Mouse (Mus musculus) brain, embryonic 18.5 days (tissue): ENCODE measurements around the gene Plcg2.

Experiments
- DNase-seq: peaks from one replicate; pipeline ENCODE4 v3.0.0-alpha.2; 2012; ENCODE audit warnings: low read depth, low spot score

The Plcg2 gene

DNA sequence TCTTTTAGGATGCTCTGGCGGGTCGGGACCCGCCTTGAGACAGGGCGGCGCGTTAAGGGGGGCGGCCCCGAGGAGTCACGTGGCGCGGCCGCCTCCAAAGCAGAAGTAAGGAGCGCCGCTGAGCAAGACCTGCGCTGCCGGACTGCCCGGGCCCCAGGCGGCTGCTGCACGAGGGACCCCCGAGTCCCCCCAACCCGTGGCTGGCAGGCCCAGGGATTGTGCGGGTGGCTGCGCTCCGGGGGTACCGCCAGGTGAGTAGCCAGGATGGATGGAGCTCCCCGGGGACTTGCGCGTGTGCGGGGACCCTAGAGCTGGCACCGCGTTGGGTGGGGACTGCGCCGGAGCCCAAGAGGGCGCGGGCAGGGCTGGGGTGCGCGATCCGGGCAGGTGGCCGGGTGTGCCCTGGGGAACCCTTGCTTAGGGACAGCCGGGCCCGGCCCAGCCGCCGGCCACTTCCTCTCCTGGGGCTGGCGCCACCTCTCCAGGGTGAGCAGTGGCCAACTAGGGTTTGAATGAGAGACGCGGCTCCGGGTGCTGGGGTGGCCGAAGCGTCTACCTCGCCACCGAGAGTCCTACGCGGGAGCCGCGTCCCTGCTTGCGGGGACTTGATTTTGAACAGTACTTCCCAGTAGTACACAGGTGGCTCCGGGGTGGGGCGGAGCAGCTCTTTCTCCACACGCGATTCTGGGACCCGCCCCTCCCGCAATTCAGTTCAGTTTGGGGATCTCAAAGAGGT, at the start of gene Plcg2:
Plcg2 (plus strand) TSS at position 113 of the 736 bp plus-strand sequence.
- DNase-seq: no peak

DNA sequence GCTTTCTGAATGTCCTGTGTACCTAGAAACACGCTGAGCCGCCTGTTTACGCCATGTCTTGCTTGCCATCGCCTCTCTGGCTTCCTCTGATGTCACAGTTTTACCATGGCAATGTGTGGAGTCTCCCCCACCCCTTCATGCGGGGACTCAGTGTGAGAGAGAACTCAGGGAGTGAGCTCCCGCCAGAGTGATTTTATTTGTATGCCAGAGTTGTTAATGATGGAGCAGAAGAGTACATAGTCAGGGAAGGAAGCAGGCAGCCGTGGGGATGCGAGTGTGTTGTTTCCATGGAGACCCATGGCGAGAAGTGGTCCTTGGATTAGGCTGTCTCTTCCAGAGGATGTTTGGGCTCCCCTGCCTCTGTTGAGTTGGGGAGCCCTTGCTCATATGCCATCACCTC, 47.0 kb upstream of the Plcg2 start:
- DNase-seq: peak; percentile 58

DNA sequence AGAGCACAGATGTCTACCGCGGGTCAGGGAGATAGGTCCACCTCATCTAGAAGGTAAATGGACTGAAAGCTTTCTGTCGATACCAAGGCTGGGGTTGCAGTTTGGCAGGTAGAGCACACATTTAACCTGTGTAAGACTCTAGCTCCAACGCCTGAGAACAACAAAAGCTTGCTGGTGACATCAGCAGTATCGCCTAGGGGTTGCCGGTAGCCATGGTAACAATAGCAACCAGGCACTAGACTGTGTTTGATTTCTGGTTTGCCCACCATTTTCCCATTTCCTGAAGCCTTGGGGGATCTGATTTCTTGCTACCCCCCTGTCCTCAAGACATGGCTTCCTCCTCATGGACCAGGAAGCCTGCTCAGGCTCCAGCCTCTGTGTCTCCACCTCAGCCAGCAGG, 44.1 kb upstream of the Plcg2 start:
- DNase-seq: no peak

GRCm38 (mm10) chr8:117454516-117455116, 43.5 kb upstream of the Plcg2 start:
- DNase-seq: no peak

- DNase-seq: no peak
Observed at GRCm38 (mm10) chr8:117455701-117456100, 42.4 kb upstream of the Plcg2 start.

GRCm38 (mm10) chr8:117458440-117458839, 39.7 kb upstream of the Plcg2 start:
- no peak for DNase-seq

DNA sequence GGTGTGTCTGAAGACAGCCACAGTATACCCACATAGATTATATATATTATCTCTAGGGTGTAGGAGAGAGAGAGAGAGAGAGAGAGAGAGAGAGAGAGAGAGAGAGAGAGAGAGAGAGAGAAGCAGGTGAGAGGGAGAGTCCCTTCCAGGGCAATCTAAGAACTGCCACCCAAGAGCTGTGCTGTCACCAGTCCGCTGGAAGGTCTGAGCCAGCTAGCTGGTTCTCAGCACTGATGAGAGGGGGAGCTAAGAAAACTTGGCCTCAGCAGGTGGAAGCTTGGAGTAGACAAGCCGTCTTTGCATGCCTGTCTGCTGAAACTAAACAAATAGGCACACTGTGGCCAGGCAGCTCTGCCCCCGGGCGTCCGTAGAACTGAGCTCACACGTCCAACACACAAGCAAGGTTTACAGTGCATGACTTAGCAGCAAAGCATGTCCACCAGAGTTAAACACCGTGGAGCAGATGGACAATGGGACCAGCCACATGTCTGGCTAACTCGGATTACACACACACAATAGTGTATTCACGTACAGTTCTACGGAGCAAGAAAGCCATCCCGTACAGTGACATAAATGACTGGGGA, 35.3 kb upstream of the Plcg2 start:
- no peak for DNase-seq

- DNase-seq: no peak
Observed at GRCm38 (mm10) chr8:117464525-117464924, 33.6 kb upstream of the Plcg2 start.

DNA sequence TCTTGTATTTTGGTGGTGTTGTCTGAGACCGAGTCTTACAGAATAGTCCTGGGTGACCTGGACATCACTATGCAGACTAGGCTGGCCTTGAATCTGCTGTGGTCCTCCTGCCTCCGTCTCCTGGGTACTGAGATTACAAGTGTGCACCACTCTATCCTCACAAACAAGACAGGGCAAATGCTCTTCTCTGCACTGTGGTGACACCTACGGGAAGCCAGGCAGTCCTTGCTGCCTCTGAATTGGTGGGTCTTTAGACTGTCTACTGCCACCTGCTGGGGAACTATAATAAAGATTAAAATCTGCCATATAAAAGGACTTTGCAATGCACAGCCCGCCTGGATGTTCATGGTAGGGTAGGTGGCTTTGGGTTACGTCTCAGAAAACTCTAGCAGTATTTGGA, 32.8 kb upstream of the Plcg2 start:
- DNase-seq: peak; percentile 65

DNA sequence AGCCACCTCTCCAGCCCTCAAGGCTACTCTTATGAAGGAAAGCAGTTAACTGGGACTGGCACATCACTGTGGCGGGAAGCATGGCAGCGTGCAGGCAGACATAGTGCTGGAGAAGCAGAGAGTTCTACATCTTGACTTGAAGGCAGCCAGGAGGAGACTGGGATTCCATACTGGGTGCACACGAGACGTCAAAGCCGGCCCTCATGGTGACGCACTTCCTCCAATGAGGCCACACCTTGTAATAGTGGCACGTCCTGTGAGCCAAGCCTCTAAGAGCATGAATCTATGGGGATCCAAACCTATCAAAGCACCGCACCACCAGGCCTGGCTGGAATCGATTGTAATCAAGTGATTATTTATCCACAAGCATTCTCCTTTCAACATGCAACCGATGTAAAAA, 30.6 kb upstream of the Plcg2 start:
- DNase-seq: no peak

GRCm38 (mm10) chr8:117469431-117470341, 28.4 kb upstream of the Plcg2 start:
- peak; percentile 58 for DNase-seq

DNA sequence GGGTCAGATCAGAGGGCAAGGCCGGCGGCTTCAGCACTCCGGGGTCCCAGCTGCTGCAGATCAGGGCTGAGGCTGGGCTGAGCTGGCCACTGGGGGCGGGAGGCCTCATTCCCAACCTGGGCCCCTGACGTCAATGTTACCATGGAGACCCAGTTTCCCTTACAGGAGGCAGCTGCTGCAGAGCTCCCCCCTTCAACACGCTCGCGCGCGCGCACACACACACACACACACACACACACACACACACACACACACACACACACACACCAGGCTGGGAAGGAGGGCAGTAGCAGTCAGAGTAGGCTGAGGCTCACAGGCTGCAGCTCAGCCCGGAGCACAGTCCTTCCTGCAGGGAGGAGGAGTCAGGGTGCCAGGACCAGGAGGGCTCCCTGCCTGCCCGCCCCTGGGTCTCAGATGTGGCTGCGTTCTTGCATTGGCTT, 27.7 kb upstream of the Plcg2 start:
- DNase-seq: peak; percentile 81

DNA sequence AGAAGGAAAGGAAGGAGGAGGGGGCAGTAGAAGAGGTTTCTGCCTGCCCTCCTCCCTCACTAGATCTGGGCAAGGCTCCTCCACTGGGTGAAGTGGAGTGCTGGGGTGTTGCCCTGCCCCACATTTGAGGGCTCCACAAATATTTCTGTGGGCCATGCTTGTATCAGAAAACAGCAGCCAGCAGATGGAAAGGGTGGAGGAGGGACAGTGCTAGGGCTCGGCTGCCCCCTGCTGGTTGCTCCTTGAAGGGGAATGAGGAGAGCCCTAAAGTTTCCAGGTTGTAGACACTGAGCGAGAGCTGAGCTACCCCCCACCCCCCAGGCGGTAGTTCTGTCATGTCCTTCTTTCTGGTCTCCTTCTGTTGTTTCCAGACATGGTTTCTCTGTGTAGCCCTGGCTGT, 26.9 kb upstream of the Plcg2 start:
- DNase-seq: no peak

GRCm38 (mm10) chr8:117471655-117472054, 26.4 kb upstream of the Plcg2 start:
- no peak for DNase-seq

GRCm38 (mm10) chr8:117472332-117472731, 25.8 kb upstream of the Plcg2 start:
- no peak for DNase-seq

- peak; percentile 57 for DNase-seq
Observed at GRCm38 (mm10) chr8:117474944-117475343, 23.1 kb upstream of the Plcg2 start.

- DNase-seq: no peak
Observed at GRCm38 (mm10) chr8:117475819-117476218, 22.3 kb upstream of the Plcg2 start.

- DNase-seq: no peak
Observed at GRCm38 (mm10) chr8:117478082-117478481, 20.0 kb upstream of the Plcg2 start.

DNA sequence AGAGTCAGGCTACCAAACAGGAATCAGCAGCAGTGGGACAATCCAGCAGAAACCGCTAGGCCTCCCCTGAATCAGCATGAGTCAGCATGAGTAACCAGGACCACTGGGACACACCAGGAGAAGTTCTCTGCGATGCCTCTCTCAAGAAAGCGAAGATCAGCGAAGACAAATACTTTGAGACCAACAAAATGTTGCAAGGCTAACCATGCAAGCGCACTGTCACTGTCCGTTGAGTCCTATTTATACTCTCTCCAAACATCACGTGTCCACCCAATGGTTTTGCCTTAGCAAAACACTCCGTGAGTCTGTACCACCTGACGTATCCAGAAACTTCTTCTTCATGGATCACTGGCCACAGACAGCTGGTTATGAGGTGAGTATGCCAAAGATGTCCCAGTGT, 18.1 kb upstream of the Plcg2 start:
- no peak for DNase-seq

GRCm38 (mm10) chr8:117480516-117480915, 17.6 kb upstream of the Plcg2 start:
- no peak for DNase-seq

DNA sequence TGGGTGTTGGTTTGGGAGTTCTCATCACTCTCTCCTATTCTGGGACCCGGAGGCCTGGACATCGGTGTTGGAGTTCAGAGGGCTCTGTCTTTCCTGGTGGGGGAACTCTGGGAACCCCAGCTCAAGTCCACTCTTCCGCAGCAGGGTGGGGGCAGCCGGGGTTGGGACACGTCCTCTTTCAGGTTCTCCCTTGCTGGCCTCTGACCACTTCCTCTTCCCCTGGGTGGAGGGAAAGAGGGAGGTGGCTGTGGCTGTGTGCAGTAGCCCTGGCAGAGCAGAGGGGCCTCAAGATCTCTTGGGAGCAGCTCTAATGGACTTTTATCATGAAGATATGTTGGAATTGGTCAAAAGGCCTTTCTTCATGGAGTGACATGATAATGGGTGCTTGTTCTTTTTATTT, 16.3 kb upstream of the Plcg2 start:
- DNase-seq: no peak

GRCm38 (mm10) chr8:117484731-117485130, 13.4 kb upstream of the Plcg2 start:
- no peak for DNase-seq
